Mouse (Mus musculus) mesoderm, embryonic 11.5 days (tissue): ENCODE measurements around the gene Mcoln2.

ENCODE experiments used
- DNase-seq: peaks from one replicate; pipeline ENCODE4 v3.0.0-alpha.2; 2012; ENCODE audit warnings: low read depth, low spot score

Mcoln2 gene

DNA sequence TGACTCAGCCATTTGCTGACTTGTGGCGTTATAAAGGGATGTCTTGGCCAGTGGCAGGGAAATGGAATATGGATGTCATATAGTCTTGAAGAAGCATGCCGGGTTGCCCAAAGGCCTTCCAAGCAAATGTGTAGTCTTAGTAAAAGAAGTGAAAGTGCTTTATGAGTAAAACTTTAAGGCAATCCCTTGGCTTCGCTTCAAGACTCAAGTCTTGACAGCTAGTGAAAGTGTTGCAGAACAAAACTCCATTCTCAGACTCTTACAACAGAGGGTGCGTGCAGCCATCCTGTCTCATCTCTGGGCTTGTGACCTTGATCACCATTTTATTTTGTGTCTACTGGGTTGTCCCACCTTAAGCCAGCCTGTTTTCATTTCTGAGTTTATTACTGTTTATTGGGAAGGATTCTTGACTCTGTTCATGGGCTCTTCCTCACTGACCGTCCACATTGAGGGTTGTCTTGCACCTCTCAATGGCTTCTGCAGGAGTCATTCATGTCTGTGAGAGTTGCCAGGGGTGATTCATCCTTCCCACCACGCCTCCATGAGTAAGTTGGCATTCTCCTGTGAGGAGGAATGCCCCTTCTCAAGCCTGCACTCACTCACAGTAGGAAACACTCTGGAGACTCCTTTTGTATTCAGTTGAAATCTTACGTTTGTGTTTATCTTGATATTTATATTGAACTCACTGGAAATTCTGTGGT, 75.6 kb downstream of the Mcoln2 start:
- DNase-seq = no peak

- DNase-seq = no peak
Measured at GRCm38 (mm10) chr3:146227427-146227826, 77.8 kb downstream of the Mcoln2 start.

GRCm38 (mm10) chr3:146228559-146229310, 79.1 kb downstream of the Mcoln2 start:
- no peak for DNase-seq

DNA sequence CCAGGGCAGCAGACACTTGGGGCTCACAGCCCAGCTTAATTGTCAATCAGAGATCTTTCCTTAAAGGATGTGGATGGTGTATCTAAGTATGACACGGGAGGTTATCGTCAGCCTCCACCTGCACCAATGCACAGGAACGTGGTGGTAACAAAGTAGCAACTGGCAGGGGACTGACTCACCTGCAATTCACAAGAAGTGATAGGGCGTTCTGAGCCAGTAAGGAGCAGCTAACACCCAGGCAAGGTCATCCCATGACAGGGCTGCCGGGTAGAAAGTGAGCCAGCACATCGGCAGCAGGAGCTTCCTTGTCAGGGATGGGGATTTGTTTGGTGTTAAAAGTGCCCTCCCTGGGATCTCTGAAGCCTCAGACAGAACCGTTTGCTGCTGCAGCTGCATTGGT, 83.1 kb downstream of the Mcoln2 start:
- DNase-seq = no peak

DNA sequence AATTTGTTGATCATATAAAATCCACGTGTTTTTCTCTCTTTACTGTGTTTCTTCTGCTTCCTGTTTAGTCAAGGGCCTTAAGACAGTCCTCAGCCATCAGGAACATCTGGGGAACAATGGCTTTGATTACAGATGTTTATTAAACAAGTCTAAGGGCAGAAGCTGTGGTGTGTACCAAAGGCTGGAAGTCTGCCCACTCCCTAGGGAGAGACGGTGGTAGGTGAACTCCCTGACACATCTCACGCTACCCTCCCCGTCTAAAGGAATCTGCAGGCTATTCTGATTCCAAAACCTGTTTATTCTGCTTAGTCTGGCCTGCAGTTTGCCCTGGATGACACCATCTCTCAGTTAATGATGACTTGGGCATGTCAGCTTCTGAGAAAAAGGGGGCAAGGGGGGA, 84.1 kb downstream of the Mcoln2 start:
- no peak for DNase-seq

DNA sequence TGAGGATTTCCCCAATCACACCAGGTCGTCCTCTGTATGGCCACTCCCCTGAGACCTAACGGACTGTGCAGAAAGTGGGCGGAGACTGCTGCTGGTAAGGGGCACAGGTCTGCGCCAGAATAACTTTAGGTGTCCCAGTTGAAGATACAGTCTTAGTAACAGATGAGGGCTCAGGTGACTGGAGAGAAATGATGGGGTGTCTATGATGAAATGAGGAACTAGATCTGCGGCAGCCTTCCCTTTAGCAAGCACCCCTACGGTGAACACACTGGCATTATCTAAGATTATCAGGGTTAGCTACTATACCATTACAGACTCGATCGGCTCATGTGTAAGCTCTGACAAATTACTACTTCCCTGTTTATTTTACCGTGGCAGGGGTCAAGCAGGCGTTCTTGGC, 84.9 kb downstream of the Mcoln2 start:
- DNase-seq = no peak

DNA sequence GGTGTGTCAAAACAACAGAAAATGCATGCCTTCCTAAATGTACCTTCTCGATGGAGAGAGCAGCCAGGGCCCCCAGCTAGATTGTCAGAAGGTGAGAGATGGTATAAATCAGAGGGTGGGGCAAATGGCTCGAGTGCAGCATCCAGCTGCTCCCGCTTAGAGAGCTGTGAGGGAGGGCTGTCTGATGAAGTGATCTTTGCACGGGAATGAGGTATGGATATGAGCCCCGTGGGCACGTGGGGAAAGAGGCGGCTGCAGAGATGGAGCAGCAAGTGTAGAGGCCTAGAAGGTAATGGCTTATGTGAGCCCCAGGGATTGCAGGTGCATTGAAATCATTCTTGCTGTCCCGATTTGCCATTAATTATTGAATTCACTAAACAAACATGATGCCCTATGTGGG, 86.6 kb downstream of the Mcoln2 start:
- DNase-seq = peak; percentile 26

GRCm38 (mm10) chr3:146237676-146238075, 88.0 kb downstream of the Mcoln2 start:
- DNase-seq = no peak

GRCm38 (mm10) chr3:146244630-146245029, 95.0 kb downstream of the Mcoln2 start:
- DNase-seq = no peak
